Mouse (Mus musculus) ES-E14 (cell line): Measurements from ENCODE around the gene Nos1.

ENCODE experiments used
- HCFC1 ChIP-seq: IDR thresholded peaks from 2 replicates; pipeline ENCODE4 v1.6.1; 2012; ENCODE audit warnings: low read length, inconsistent platforms, borderline replicate concordance; ENCODE audit not compliant: insufficient read depth
- ZC3H11A ChIP-seq: IDR thresholded peaks from 2 replicates; pipeline ENCODE4 v1.6.1; 2012; ENCODE audit warnings: low read depth, mild to moderate bottlenecking, inconsistent platforms, low read length, borderline replicate concordance

GRCm38 (mm10) chr5:117923688-117924087 lies 142.9 kb downstream of the Nos1 start:
- TF ChIP-seq ZC3H11A = no peak
- no peak for TF ChIP-seq HCFC1
